ENCODE assay signal across 28 mouse cellular contexts in genomic region chr8:79284626-79285025, GRCm38 (mm10). TPM values are rescaled to one million over a fixed set of nuclear protein-coding genes. Genes with fewer than 3 reads are reported as not detected.
DNase-seq lines count a peak whose midpoint lies in the region; TF ChIP-seq lines count a peak whose summit lies in the region.
"Had no signal": no experiment of that assay in that cellular context is flagged by ENCODE, and none has a peak within 500 bp of the region (broad histone marks: within the 10 kb centered on the region; RNA-seq: fewer than 3 reads in every experiment).

No protein-coding gene starts in this region.

- WGBS in heart, embryonic 10.5 days: 87% methylated on average over 3 of the region's 3 CpGs
- 71% methylated on average over 3 of the region's 3 CpGs for WGBS in kidney, adult 2 months
- 50% methylated on average over 3 of the region's 3 CpGs for WGBS in liver, adult 2 months

- peak overlapping the region; percentile 5 for H3K4me2 ChIP-seq in myocyte (ENCODE audit: low read depth)

- no peak overlapping the region for H3K27ac ChIP-seq in heart, embryonic 10.5 days
- no peak overlapping the region for H3K27ac ChIP-seq in kidney, adult 2 months (ENCODE audit: insufficient read depth, low read depth, low read length)
- no peak overlapping the region for H3K27ac ChIP-seq in liver, adult 2 months (replicated peaks; ENCODE audit: insufficient read depth, low read depth, low read length)

- DNase-seq in heart, adult 11 months: peak; percentile 60
- DNase-seq in heart, embryonic 10.5 days (ENCODE audit: low spot score): no peak
- peak; percentile 11 for DNase-seq in kidney, adult 2 months
- no peak for DNase-seq in kidney, postnatal 25 days
- peak; percentile 72 for DNase-seq in liver, adult 2 months (ENCODE audit: extremely low read depth, low read depth, low spot score)
- DNase-seq in liver: no peak
- no peak for DNase-seq in adrenal gland, postnatal 25 days
- DNase-seq: adrenal gland, adult 2 months; adrenal gland, adult 8-10 months; adrenal gland, postnatal 10 days; adrenal gland, postnatal 14 days; adrenal gland, postnatal 36 days; B cell, adult 2 months; cerebellum, adult 11 months; cerebellum, adult 11-12 months; cerebellum, adult 18-20 months had no signal

- no peak for TF ChIP-seq POLR2A in kidney, adult 2 months (IDR thresholded peaks at IDR 0.05; ENCODE audit: low read depth, low read length)
- no peak for TF ChIP-seq POLR2A in liver, adult 2 months (IDR thresholded peaks at IDR 0.05; ENCODE audit: extremely low read depth, insufficient read depth, low read length)
- no peak for TF ChIP-seq POLR2A in myocyte (IDR thresholded peaks at IDR 0.05; ENCODE audit: insufficient read length, low read depth)

- no peak for TF ChIP-seq CTCF in kidney, adult 2 months (conservative IDR thresholded peaks at IDR 0.05; ENCODE audit: insufficient read depth, insufficient read length, low read depth, low read length)
- TF ChIP-seq CTCF in liver, adult 2 months (IDR thresholded peaks at IDR 0.05; ENCODE audit: low read depth, low read length): no peak

- H3K9me3 ChIP-seq in heart, embryonic 10.5 days: no peaks in the 10 kb centered on the region
- H3K9me3 ChIP-seq: G1E had no signal

- no peak overlapping the region for H3K4me3 ChIP-seq in heart, embryonic 10.5 days
- H3K4me3 ChIP-seq in kidney, adult 2 months (ENCODE audit: insufficient read depth, low read depth, low read length): no peak overlapping the region
- H3K4me3 ChIP-seq in liver, adult 2 months (ENCODE audit: insufficient read depth, low read depth, low read length): no peak overlapping the region
- no peak overlapping the region for H3K4me3 ChIP-seq in myocyte

- no peaks in the 10 kb centered on the region for H3K27me3 ChIP-seq in heart, embryonic 10.5 days (ENCODE audit: insufficient read depth, poor library complexity, severe bottlenecking)
- no peaks in the 10 kb centered on the region for H3K27me3 ChIP-seq in kidney, adult 2 months (replicated peaks; ENCODE audit: control insufficient read depth, insufficient read depth, low read length)
- no peaks in the 10 kb centered on the region for H3K27me3 ChIP-seq in liver, adult 2 months (ENCODE audit: control insufficient read depth, insufficient read depth, low read length)
- H3K27me3 ChIP-seq in myocyte (ENCODE audit: control insufficient read depth, insufficient read depth, insufficient read length): no peaks in the 10 kb centered on the region
- H3K27me3 ChIP-seq: CH12.LX, Patski had no signal

- peaks cover 10% of the 10 kb centered on the region; the same call in 1 of the 2 replicates for H3K36me3 ChIP-seq in heart, embryonic 10.5 days
- no peaks in the 10 kb centered on the region for H3K36me3 ChIP-seq in kidney, adult 2 months (ENCODE audit: control insufficient read depth, insufficient read depth, low read length)
- peaks cover 7% of the 10 kb centered on the region; the same call in 1 of the 2 replicates for H3K36me3 ChIP-seq in liver, adult 2 months (ENCODE audit: control insufficient read depth, insufficient read depth, low read length)
- H3K36me3 ChIP-seq in myocyte (ENCODE audit: control insufficient read depth, insufficient read depth): peaks cover 4% of the 10 kb centered on the region

- no peak overlapping the region for H3K9ac ChIP-seq in liver, adult 2 months (ENCODE audit: low read depth, low read length)

- H3K79me2 ChIP-seq in liver, adult 2 months (ENCODE audit: control insufficient read depth, insufficient read depth, low read length): peaks cover 2% of the 10 kb centered on the region; the same call in 1 of the 2 replicates
- H3K79me2 ChIP-seq in myocyte (ENCODE audit: control insufficient read depth, insufficient read depth): no peaks in the 10 kb centered on the region

- no peak overlapping the region for H3ac ChIP-seq in myocyte (ENCODE audit: control insufficient read depth, insufficient read length)

- no peaks in the 10 kb centered on the region for H3K4me1 ChIP-seq in heart, embryonic 10.5 days
- 0 out of 2 replicates have a peak, but pooled peaks cover 4% of the 10 kb centered on the region for H3K4me1 ChIP-seq in kidney, adult 2 months (ENCODE audit: control insufficient read depth, insufficient read depth, low read length)
- H3K4me1 ChIP-seq in liver, adult 2 months (ENCODE audit: control insufficient read depth, insufficient read depth, low read length): peaks cover 4% of the 10 kb centered on the region

TF ChIP-seq in myocyte, 11 proteins besides CTCF, POLR2A, EP300 and RAD21:
- no peak for TF ChIP-seq POLR2AphosphoS2 (IDR thresholded peaks at IDR 0.05; ENCODE audit: insufficient read length, low read depth)

RNA-seq across cellular contexts. Expression of gene Mmaa, which starts 10.1 kb away (rescaled TPM):
- polyA plus RNA-seq in heart, embryonic 10.5 days (2016; fragmentation: Nextera tagmentation; extraction: Ambion mirVana): 9.5 and 9.9 TPM in 2 replicates
- polyA plus RNA-seq in kidney, adult 2 months (2012; rRNA removed): 12.0 and 16.8 TPM in 2 replicates
- 7.7 and 9.0 TPM in 2 replicates for total RNA-seq in liver, adult 2 months (2014; rRNA removed)
- polyA plus RNA-seq in liver, adult 2 months (2012; rRNA removed): 7.4 and 8.2 TPM in 2 replicates
- polyA plus RNA-seq in myocyte (2012; fragmentation: generic; extraction: Trizol): 5.9 TPM
- total RNA-seq in adrenal gland, postnatal 25 days (2021): 34.5 and 35.3 TPM in 2 replicates

RNA-seq across cellular contexts. Expression of gene 1700011L22Rik, which starts 36.3 kb away (rescaled TPM):
- polyA plus RNA-seq in heart, embryonic 10.5 days (2016; fragmentation: Nextera tagmentation; extraction: Ambion mirVana): not detected in 2 replicates
- 0.18 TPM in 1 of 2 replicates, not detected in the other for polyA plus RNA-seq in kidney, adult 2 months (2012; rRNA removed)
- not detected in 2 replicates for total RNA-seq in liver, adult 2 months (2014; rRNA removed)
- not detected in 2 replicates for polyA plus RNA-seq in liver, adult 2 months (2012; rRNA removed)
- polyA plus RNA-seq in myocyte (2012; fragmentation: generic; extraction: Trizol): not detected
- not detected in 2 replicates for total RNA-seq in adrenal gland, postnatal 25 days (2021)
- total RNA-seq: adrenal gland, adult 18-20 months; adrenal gland, adult 2 months; adrenal gland, postnatal 10 days; adrenal gland, postnatal 14 days; adrenal gland, postnatal 36 days; adrenal gland, postnatal 4 days; CH12.LX; ES-E14; G1E; MEL had no signal
- polyA plus RNA-seq: activated CD4-positive, CD25-positive, alpha-beta regulatory T cell, adult 4 months; adrenal gland, adult 2 months; brain, embryonic 14.5 days; C2C12; CD4-positive, CD25-positive, alpha-beta regulatory T cell, adult 4 months; G1E had no signal

Comparison
In these comparisons a context has a peak if more than half of its experiments do, and no peak if none do; other contexts are left out.
1. DNase-seq: peak in heart, adult 11 months (single experiment), kidney, adult 2 months (single experiment) and liver, adult 2 months (single experiment); none in heart, embryonic 10.5 days (single experiment), kidney, postnatal 25 days (0 of 2), liver (single experiment) and adrenal gland, postnatal 25 days (single experiment).